Mouse (Mus musculus) kidney, adult 2 months (tissue): ENCODE measurements around the gene Tab2.
A peak's percentile ranks its signal among the peaks of the same experiment; 100 is the strongest.

Source experiments
- CTCF ChIP-seq: fragments of 200-500 bp; conservative IDR thresholded peaks from 2 replicates; pipeline ENCODE4 v1.5.1; 2011; ENCODE audit warnings: low read depth, mild to moderate bottlenecking, control low read depth, low read length, moderate library complexity, mixed read lengths; ENCODE audit not compliant: insufficient read depth, insufficient read length
- POLR2A ChIP-seq: fragments of 200-500 bp; IDR thresholded peaks from one replicate; pipeline ENCODE4 v1.6.1; 2011; ENCODE audit warnings: low read depth, low read length, control low read depth

DNA sequence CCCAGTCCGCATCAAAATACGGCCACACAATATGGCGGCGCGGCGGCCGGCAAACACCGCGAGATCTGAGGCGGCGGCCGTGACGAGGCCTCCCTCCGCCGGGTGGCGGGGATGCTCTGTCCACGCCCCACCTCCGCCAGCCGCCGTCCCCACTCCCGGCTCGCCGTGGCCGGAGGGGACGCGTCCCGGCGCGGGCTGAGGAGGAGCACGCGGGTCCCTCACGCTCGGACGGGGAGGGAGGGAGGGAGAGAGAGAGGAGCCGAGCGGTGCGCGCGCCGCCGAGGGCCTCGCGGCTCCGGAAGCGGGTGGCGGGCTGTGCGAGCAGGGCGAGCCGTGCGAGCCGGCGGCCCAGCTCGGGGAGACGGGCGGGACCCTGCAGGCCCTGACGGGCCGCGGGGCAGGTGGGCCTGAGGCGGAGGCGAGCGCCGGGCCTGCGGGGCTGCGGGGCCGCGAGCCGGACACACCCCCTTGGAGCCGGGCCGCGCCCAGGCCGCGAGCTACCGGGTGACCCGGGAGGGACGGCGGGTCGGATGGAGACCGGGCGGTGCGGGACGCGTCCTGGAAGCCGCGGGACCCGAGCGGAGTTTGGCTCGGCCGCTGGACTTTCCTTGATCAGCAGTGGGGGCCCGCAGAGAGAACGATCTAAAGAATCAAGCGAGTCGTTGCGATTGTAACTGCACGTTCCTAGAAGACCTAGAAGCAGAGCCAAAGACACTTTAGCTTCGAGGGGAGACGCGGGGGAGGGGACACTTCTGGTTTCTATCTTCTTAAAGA is at the start of gene Tab2:
- TF ChIP-seq CTCF, result no peak
- peak; percentile 3 for TF ChIP-seq POLR2A
